Mouse (Mus musculus) testis, postnatal 10 days (tissue): ENCODE results near the gene Cadps.

Experiments
- DNase-seq: peaks from one replicate; pipeline ENCODE4 v3.0.0; 2021; ENCODE audit warnings: low spot score

Cadps gene

GRCm38 (mm10) chr14:12822491-12823219 lies at the start of gene Cadps:
Cadps (minus strand) TSS chr14:12823079.
- DNase-seq, result peak; percentile 39

GRCm38 (mm10) chr14:12869605-12870004 lies 46.7 kb upstream of the Cadps start:
- no peak for DNase-seq

- DNase-seq, result no peak
Observed at GRCm38 (mm10) chr14:12865258-12865657, 42.4 kb upstream of the Cadps start.

DNA sequence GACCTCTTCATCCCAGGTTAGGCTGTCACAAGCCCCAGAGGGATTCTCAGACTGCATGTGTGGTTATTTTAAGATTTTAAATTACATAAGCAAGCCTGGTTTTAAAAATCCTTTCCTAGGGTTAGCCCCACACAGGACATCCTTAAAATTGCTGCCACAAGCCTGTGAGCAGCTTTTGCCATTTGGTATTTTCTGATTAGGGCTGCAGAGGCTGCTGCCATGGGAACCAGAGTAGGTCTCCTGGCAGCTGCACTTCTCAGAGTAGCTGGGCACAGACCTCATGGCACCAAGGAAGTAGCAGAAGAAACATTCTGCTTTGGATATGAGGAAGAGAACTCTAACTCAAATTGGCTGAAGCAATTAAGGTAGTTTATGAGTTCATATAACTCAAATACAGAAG lies 21.0 kb upstream of the Cadps start:
- DNase-seq, result no peak

DNA sequence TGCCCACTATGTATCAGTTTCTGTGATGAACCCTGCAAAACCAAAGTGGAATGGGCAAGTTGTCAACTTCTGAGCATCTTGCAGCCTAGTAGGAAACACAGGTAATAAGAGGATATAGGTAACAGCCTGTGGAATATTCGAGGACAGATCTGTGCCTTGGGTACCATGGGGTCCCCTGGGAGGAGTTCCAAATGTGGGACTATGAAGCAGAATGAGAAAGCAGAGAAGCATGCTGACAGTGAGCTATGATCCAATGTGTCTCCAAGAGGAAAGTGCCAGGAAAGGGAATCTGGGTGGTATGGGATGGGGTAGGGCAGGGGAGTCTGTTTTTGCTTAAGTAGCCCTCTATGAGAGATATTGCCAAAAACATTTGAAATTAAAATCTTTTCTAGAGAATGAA lies 16.6 kb upstream of the Cadps start:
- DNase-seq, result no peak

GRCm38 (mm10) chr14:12838949-12839348 lies 16.1 kb upstream of the Cadps start:
- no peak for DNase-seq

DNA sequence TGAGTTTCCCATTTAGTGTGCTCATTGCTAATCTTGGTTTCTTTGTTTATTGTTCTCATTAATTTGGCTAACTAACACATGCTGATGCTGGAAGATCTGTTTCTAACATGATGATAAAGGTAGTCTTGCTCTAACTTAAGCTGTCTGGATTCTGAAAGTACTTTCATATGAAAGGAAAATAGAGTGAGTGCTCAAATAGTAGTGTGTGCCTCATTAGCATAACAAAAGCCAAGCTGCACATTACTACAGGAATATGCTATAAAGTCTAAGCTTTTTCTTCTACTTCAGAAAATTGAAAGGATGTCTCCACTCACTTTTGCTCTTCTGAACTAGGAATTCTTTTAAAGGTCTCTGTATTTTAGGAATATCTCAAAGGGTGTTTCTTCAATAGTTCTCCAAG lies 15.4 kb upstream of the Cadps start:
- DNase-seq, result no peak

- DNase-seq, result no peak
Observed at GRCm38 (mm10) chr14:12837902-12838301, 15.0 kb upstream of the Cadps start.

DNA sequence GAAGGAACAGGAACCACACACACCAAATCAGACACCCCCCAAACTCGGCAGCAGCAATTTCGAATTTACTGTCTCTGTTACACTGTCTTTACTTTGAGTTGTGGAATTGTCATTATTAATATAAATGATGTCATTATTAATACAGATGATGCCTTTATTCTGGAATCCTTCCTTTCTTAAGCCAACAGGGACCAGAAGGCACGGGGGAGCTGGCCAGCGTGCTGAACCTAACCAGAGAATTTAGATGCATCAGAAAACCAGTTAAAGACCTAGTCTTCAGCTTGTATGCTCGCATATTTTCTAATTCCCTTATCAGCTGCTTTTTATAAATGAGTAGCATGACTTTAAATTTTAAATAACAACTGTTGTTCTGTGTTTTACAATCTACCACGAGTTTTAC lies 902 bp upstream of the Cadps start:
- peak; percentile 71 for DNase-seq

GRCm38 (mm10) chr14:12821831-12822490 lies 918 bp downstream of the Cadps start:
- peak; percentile 53 for DNase-seq

DNA sequence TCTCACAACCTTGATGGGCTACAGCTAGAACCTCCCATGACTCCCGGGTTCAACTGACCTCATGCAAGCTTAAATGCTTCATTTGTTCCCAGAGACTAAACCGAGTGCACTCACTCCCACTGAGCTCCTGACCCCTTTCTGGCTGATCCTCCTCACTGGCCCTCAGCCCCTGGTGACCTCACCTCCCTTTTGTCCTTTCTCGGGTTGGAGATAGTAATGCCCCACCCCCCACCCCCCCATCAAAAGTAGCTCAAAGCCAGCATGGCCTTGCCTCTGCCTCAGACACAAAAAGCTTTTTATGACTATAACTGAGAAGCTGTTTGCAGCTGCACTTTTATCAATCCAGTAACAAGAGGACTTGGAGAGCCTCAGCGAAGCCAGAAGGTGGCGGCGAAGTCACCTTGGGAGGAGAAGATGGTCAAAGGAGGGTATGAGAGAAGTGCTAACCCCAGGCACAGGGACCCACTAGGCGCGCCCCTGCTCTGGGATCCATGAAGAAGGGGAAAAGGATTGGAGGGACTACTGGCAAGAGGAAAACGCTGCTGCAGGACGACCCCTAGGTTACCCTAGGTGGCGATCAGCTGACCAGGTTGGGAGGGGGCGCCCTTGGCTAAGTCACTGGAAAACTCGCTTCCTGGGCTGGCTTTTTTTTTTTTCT lies 1.6 kb downstream of the Cadps start:
- peak; percentile 37 for DNase-seq

GRCm38 (mm10) chr14:12820149-12820548 lies 2.7 kb downstream of the Cadps start:
- no peak for DNase-seq

- DNase-seq, result no peak
Observed at GRCm38 (mm10) chr14:12818442-12818841, 4.4 kb downstream of the Cadps start.

GRCm38 (mm10) chr14:12812072-12812471 lies 10.8 kb downstream of the Cadps start:
- no peak for DNase-seq

- no peak for DNase-seq
Observed at GRCm38 (mm10) chr14:12802995-12803394, 19.9 kb downstream of the Cadps start.

DNA sequence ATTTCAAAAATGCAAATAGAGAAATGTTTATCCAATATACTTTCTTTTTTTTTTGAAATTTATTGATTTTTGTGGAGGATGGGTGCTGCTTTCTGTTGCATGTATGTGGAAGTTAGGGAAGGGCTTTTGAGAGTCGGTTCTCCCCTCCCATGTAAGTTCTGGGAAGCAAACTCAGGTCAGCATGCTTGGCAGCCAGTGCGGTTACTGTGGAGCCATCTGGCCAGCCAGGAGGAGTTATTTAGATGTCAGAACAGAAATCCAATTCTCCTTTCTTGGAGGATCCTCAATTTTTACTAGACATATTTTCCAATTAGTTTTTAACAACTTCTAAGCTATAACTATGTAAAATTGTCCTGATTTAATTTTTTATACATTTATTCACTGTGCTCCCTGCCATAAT lies 21.8 kb downstream of the Cadps start:
- DNase-seq, result no peak

DNA sequence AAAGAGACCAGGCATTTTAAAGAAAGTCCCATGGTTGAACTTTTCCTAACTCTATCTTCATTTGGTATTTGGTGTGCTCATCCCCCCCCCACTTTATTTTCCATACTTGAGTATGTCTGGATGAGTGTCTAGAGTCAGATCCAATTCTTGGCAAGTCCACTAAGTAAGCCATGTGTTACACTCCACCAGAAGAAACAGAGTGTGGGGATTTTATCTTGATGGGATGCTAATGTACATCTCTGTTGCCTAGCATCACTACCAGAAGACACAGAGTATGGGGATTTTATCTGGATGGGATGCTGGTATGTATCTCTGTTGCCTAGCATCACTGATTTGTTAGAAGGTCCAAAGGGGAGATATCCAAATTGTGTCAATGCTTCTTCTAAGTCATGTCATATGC lies 24.0 kb downstream of the Cadps start:
- no peak for DNase-seq

- DNase-seq, result no peak
Observed at GRCm38 (mm10) chr14:12784296-12784695, 38.6 kb downstream of the Cadps start.

DNA sequence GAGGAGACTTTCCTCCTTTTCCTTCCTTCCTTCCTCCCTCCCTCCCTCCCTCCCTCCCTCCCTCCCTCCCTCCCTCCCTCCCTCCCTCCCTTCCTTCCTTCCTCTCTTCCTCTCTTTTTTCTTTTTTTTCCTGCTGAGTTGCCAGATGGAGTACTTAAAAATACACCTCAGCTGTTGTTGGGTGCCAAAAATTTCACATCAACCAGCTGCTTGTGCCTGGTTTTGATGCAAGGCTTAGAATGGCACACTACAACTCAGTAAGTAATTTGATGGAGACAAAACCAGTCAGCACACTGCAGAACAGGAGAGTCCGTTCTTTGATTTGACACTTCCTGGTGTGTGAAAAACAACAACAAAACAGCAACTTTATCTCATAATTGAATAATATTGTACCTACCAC lies 42.9 kb downstream of the Cadps start:
- DNase-seq, result no peak

- DNase-seq, result no peak
Observed at GRCm38 (mm10) chr14:12777990-12778389, 44.9 kb downstream of the Cadps start.

DNA sequence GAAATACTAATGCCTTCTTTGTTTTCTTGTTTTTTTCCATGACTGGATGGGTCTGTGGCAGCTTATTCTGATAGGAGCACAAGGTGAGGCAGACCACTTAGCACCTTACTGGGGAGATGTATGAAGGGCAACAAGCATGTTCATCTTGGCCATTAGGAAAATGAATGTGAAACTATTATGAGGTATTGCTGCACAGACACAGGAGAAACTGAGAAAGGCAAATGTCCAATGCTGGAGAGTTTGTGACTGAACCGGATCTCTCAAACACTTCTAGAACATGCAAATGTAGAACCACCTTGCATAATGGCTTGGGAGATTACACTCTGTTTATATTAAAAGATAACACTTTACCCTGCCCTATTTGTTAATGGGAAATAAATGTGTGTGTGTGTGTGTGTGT lies 54.0 kb downstream of the Cadps start:
- DNase-seq, result no peak

- no peak for DNase-seq
Observed at GRCm38 (mm10) chr14:12753237-12753636, 69.6 kb downstream of the Cadps start.

GRCm38 (mm10) chr14:12751821-12752220 lies 71.1 kb downstream of the Cadps start:
- no peak for DNase-seq
